Mouse (Mus musculus): ENCODE results near the gene Iffo2. TPM values are rescaled to one million over a fixed set of nuclear protein-coding genes. Genes with fewer than 3 reads are reported as not detected.

Gene Iffo2
- total and polyA plus RNA-seq, 2 experiments from 2014 or later: 5.8 to 18.1 TPM

DNA sequence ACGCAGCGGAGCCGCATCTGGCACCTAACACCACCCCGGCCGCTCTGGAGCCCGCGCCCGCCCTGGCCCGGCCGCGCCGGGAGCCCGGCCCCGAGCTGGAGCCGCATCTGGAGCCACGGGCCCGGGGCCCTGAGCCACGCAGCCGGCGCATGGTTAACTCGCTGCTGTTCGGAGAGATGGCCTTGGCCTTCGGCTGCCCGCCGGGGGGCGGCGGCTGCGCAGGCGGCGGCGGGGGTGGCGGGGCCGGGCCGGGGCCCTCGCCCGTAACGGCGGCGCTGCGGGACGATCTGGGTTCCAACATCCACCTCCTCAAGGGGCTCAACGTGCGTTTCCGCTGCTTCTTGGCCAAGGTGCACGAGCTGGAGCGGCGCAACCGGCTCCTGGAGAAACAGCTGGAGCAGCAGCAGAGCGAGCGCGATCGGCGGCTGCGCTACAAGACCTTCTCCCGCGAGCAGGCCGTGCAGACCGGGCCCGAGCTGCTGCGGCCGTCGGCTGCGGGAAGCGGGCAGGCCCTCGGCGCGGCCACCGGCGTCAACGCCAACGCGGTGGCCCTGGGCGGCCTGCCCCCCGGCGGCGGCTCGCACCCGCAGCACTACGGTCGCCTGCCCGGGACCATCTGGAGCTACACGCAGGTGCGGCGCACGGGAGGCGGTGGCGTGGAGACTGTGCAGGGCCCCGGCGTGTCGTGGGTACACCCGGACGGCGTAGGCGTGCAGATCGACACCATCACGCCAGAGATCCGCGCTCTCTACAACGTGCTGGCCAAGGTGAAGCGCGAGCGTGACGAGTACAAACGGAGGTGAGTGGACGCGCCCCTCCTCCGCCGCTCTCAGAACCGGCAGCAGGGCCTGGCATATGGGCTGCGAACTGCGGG, 44.7 kb downstream of the Iffo2 start:
- TF ChIP-seq CTCF (IDR thresholded peaks at IDR 0.05): 0 out of 2 replicates have a peak, but pooled peaks have one; percentile 8
- WGBS: under 1% methylated on average over 84 of the region's 111 CpGs
- Histone ChIP-seq H3K4me3 (ENCODE audit: low read depth, low read length) (peak overlapping the region; percentile 95), H3K36me3 (ENCODE audit: insufficient read depth, low read length) (no peaks in the 10 kb centered on the region), H3K27me3 (ENCODE audit: insufficient read depth, low read length) (no peaks in the 10 kb centered on the region), H3K27ac (ENCODE audit: low read depth, low read length) (peak overlapping the region; percentile 91), H3K9me3 (ENCODE audit: low read length) (no peaks in the 10 kb centered on the region), H3K9ac (replicated peaks; ENCODE audit: low read length, poor library complexity, severe bottlenecking) (peak overlapping the region; percentile 96), H3K4me1 (ENCODE audit: insufficient read depth, low read length) (peaks cover 27% of the 10 kb centered on the region), H3K4me2 (ENCODE audit: low read depth, low read length, poor library complexity, severe bottlenecking) (peak overlapping the region; percentile 91)
- ATAC-seq (ENCODE audit: low FRiP score): peak; percentile 65
- DNase-seq (ENCODE audit: low spot score): peak; percentile 59

- Histone ChIP-seq H3K9me3 (ENCODE audit: low read length) (no peaks in the 10 kb centered on the region), H3K27ac (ENCODE audit: low read depth, low read length) (peak overlapping the region; percentile 91), H3K9ac (replicated peaks; ENCODE audit: low read length, poor library complexity, severe bottlenecking) (peak overlapping the region; percentile 96), H3K27me3 (ENCODE audit: insufficient read depth, low read length) (no peaks in the 10 kb centered on the region), H3K36me3 (ENCODE audit: insufficient read depth, low read length) (no peaks in the 10 kb centered on the region), H3K4me1 (ENCODE audit: insufficient read depth, low read length) (peaks cover 32% of the 10 kb centered on the region), H3K4me3 (ENCODE audit: low read depth, low read length) (peak overlapping the region; percentile 95), H3K4me2 (ENCODE audit: low read depth, low read length, poor library complexity, severe bottlenecking) (peak overlapping the region; percentile 91)
- no peak for TF ChIP-seq CTCF (IDR thresholded peaks at IDR 0.05)
- WGBS: 9% methylated on average over 14 of the region's 14 CpGs
- no peak for ATAC-seq (ENCODE audit: low FRiP score)
- no peak for DNase-seq (ENCODE audit: low spot score)
Observed at GRCm38 (mm10) chr4:139575673-139576003, 45.3 kb downstream of the Iffo2 start.

- H3K4me1 ChIP-seq (ENCODE audit: insufficient read depth, low read length): peaks cover 39% of the 10 kb centered on the region
- H3K9ac ChIP-seq (replicated peaks; ENCODE audit: low read length, poor library complexity, severe bottlenecking): peak overlapping the region; percentile 96; the same call in 1 of the 2 replicates
- no peak overlapping the region for H3K27ac ChIP-seq (ENCODE audit: low read depth, low read length)
- DNase-seq (ENCODE audit: low spot score): no peak
- H3K4me3 ChIP-seq (ENCODE audit: low read depth, low read length): peak overlapping the region; percentile 95
- peak overlapping the region; percentile 91 for H3K4me2 ChIP-seq (ENCODE audit: low read depth, low read length, poor library complexity, severe bottlenecking)
- H3K9me3 ChIP-seq (ENCODE audit: low read length): no peaks in the 10 kb centered on the region
- no peak for ATAC-seq (ENCODE audit: low FRiP score)
- H3K27me3 ChIP-seq (ENCODE audit: insufficient read depth, low read length): no peaks in the 10 kb centered on the region
- 49% methylated on average over 14 of the region's 14 CpGs for WGBS
- no peak for TF ChIP-seq CTCF (IDR thresholded peaks at IDR 0.05)
- no peaks in the 10 kb centered on the region for H3K36me3 ChIP-seq (ENCODE audit: insufficient read depth, low read length)
Observed at GRCm38 (mm10) chr4:139576251-139576880, 46.0 kb downstream of the Iffo2 start.

DNA sequence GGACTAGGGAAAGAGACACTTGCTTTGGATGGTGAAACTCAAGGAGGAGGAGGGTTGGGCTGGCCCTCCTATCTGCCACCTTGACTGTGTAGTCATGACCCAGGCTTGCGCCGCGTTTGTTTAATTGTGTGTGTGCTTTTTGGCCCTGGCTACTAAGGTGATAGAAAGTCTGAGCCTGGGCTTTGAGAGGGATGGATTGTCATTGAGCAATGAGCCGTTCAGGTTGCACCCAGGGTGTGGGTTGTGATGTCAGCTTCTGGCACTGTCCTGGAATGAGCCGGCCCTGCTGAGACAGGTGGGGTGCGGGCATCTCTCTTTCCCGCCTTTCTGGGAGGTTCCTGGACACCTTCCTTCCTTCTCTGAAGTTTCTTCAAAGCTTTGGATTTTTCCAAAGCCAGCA, 46.7 kb downstream of the Iffo2 start:
- H3K27me3 ChIP-seq (ENCODE audit: insufficient read depth, low read length): no peaks in the 10 kb centered on the region
- H3K4me3 ChIP-seq (ENCODE audit: low read depth, low read length): peak overlapping the region; percentile 95
- H3K9ac ChIP-seq (replicated peaks; ENCODE audit: low read length, poor library complexity, severe bottlenecking): no peak overlapping the region
- no peak for DNase-seq (ENCODE audit: low spot score)
- H3K36me3 ChIP-seq (ENCODE audit: insufficient read depth, low read length): no peaks in the 10 kb centered on the region
- no peak for ATAC-seq (ENCODE audit: low FRiP score)
- H3K4me2 ChIP-seq (ENCODE audit: low read depth, low read length, poor library complexity, severe bottlenecking): peak overlapping the region; percentile 91
- WGBS: 87% methylated on average over 7 of the region's 7 CpGs
- H3K4me1 ChIP-seq (ENCODE audit: insufficient read depth, low read length): peaks cover 41% of the 10 kb centered on the region
- H3K9me3 ChIP-seq (ENCODE audit: low read length): no peaks in the 10 kb centered on the region
- no peak for TF ChIP-seq CTCF (IDR thresholded peaks at IDR 0.05)
- H3K27ac ChIP-seq (ENCODE audit: low read depth, low read length): no peak overlapping the region

DNA sequence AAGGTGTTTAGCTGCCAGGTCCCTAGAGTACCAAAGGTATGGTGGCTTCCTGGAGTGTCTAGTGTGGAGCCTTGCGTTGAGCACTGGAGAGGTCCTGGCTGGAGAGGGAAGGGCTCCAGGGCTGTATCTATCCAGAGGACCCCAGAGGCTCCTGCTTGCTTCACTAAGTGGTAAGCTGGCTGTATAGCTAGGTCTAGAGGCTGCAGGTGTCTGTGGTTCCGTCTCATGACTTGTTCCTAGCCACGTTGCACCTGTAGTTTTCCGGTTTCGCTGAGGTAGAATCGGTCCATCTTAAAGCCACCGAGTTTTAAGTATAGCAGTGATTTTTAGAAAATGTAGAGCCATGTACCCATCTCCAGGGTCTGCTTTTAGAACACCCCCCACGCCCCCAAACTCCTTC, 48.0 kb downstream of the Iffo2 start:
- Histone ChIP-seq H3K27me3 (ENCODE audit: insufficient read depth, low read length) (no peaks in the 10 kb centered on the region), H3K4me2 (ENCODE audit: low read depth, low read length, poor library complexity, severe bottlenecking) (0 out of 2 replicates have a peak overlapping the region, but pooled peaks have one; percentile 26), H3K27ac (ENCODE audit: low read depth, low read length) (no peak overlapping the region), H3K36me3 (ENCODE audit: insufficient read depth, low read length) (no peaks in the 10 kb centered on the region), H3K9ac (replicated peaks; ENCODE audit: low read length, poor library complexity, severe bottlenecking) (no peak overlapping the region), H3K4me3 (ENCODE audit: low read depth, low read length) (no peak overlapping the region), H3K4me1 (ENCODE audit: insufficient read depth, low read length) (peaks cover 41% of the 10 kb centered on the region), H3K9me3 (ENCODE audit: low read length) (no peaks in the 10 kb centered on the region)
- TF ChIP-seq CTCF (IDR thresholded peaks at IDR 0.05): no peak
- WGBS: 89% methylated on average over 8 of the region's 8 CpGs
- ATAC-seq (ENCODE audit: low FRiP score) (no peak), DNase-seq (ENCODE audit: low spot score) (no peak)

- no peaks in the 10 kb centered on the region for H3K36me3 ChIP-seq (ENCODE audit: insufficient read depth, low read length)
- H3K27me3 ChIP-seq (ENCODE audit: insufficient read depth, low read length): no peaks in the 10 kb centered on the region
- TF ChIP-seq CTCF (IDR thresholded peaks at IDR 0.05): no peak
- no peak overlapping the region for H3K4me2 ChIP-seq (ENCODE audit: low read depth, low read length, poor library complexity, severe bottlenecking)
- WGBS: 65% methylated on average over 10 of the region's 10 CpGs
- no peak overlapping the region for H3K4me3 ChIP-seq (ENCODE audit: low read depth, low read length)
- H3K27ac ChIP-seq (ENCODE audit: low read depth, low read length): no peak overlapping the region
- no peak overlapping the region for H3K9ac ChIP-seq (replicated peaks; ENCODE audit: low read length, poor library complexity, severe bottlenecking)
- no peaks in the 10 kb centered on the region for H3K9me3 ChIP-seq (ENCODE audit: low read length)
- no peak for ATAC-seq (ENCODE audit: low FRiP score)
- H3K4me1 ChIP-seq (ENCODE audit: insufficient read depth, low read length): peaks cover 39% of the 10 kb centered on the region
- no peak for DNase-seq (ENCODE audit: low spot score)
Observed at GRCm38 (mm10) chr4:139579003-139579402, 48.7 kb downstream of the Iffo2 start.

All from midbrain, postnatal 0 days (tissue).